Mouse (Mus musculus): ENCODE measurements around the gene Aars2. TPM values are rescaled to one million over a fixed set of nuclear protein-coding genes. Genes with fewer than 3 reads are reported as not detected.

The Aars2 gene
- polyA plus RNA-seq, 1 experiment from 2014 or later = 20.5 TPM

DNA sequence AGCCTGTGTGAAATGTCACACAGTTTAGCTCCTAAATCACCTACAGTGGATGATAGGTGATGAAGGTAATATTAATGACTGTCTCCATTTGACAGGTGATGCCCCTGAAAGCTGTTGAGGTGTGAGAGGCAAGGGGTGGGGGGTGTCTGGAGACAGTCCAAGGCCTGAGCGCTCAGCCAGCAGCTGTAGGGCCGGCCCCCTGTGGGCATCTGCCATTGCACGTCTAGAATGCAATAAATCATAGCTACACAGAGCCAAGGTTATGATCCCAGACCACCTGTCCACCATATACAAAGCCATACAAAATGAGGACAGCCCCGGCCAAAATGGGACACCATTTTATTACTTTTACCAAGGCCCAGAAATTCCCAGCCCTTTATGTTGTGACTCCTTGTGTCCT is 18.3 kb downstream of the Aars2 start:
- peaks cover 8% of the 10 kb centered on the region for H3K4me1 ChIP-seq
- H3K9me3 ChIP-seq = no peaks in the 10 kb centered on the region
- no peaks in the 10 kb centered on the region for H3K36me3 ChIP-seq (replicated peaks)
- WGBS = 81% methylated on average over 4 of the region's 4 CpGs
- no peak overlapping the region for H3K9ac ChIP-seq
- no peak overlapping the region for H3K4me2 ChIP-seq
- no peak overlapping the region for H3K4me3 ChIP-seq
- no peak for ATAC-seq (replicated peaks)
- H3K27ac ChIP-seq = no peak overlapping the region
- H3K27me3 ChIP-seq (replicated peaks) = peaks cover 12% of the 10 kb centered on the region; the same call in 1 of the 2 replicates

DNA sequence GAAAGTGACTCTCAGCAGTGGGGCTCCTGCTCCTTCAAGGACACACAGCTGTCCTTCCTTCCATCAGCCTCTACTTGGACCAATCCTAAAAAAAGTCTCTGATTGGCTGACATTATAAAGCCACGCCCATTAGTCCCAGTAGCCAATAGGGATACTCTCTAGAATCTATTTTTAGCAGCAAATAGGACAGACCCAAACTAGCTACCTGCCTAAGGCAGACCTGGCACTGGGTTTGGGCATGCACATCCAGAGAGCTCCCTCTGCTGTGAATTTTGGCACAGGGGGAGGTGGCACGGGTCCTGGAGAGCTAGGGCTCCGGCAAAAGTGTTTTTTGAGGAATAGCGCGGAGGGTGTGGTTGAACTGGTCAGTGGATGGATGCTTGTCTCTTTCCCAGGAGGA is 19.9 kb downstream of the Aars2 start:
- ATAC-seq (replicated peaks) = no peak
- no peaks in the 10 kb centered on the region for H3K9me3 ChIP-seq
- no peak overlapping the region for H3K4me2 ChIP-seq
- H3K4me1 ChIP-seq = peaks cover 8% of the 10 kb centered on the region
- H3K27ac ChIP-seq = no peak overlapping the region
- no peak overlapping the region for H3K9ac ChIP-seq
- peaks cover 15% of the 10 kb centered on the region; the same call in 1 of the 2 replicates for H3K27me3 ChIP-seq (replicated peaks)
- no peak overlapping the region for H3K4me3 ChIP-seq
- WGBS = 20% methylated on average over 5 of the region's 5 CpGs
- H3K36me3 ChIP-seq (replicated peaks) = no peaks in the 10 kb centered on the region

DNA sequence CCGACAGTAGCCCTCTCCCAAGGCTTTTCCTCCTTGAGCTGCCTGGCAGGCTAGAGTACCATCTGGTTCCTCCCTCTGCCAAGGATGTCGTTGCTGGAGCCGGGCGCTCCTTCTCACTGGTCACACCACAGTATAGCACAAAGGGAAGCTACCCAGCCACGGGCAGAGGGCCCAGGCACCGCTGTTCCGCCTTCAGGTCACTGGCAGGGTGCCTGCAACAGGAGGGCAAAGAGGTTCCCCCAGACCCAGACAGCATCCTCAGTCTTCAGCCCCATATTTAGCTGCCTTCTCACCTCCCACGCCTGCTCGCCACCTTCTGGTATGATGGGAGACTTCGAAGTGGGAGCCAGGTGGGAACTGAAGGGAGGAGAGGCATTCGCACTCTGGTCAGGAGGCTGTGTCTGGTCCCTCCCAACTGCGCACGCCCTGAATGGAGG is 23.7 kb downstream of the Aars2 start:
- H3K4me1 ChIP-seq = no peaks in the 10 kb centered on the region
- no peak overlapping the region for H3K9ac ChIP-seq
- H3K4me3 ChIP-seq = no peak overlapping the region
- no peaks in the 10 kb centered on the region for H3K36me3 ChIP-seq (replicated peaks)
- H3K9me3 ChIP-seq = no peaks in the 10 kb centered on the region
- H3K27ac ChIP-seq = no peak overlapping the region; the same call in 1 of the 2 replicates
- H3K4me2 ChIP-seq = no peak overlapping the region
- H3K27me3 ChIP-seq (replicated peaks) = peaks cover 29% of the 10 kb centered on the region
- 43% methylated on average over 13 of the region's 13 CpGs for WGBS
- ATAC-seq (replicated peaks) = peak; percentile 57; the same call in 1 of the 2 replicates

DNA sequence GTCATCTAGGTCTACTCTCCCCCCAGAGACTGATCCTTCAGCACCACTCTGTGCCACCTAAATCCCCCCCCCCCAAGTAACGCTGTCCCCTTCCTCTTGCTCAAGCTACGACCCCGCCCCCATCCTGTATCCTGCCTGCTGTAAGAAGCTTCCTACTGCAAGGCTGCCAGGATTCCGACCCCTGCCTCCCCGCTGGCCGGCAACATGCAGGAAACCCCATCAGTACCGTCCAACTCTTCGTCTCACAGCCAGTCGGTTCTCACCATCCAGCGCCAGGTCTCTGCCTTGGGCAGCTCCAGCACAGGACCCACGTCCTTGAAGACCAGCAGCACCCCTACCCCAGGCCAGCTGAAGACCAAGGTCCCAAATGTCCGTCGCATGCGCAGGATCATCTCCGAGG is 26.3 kb downstream of the Aars2 start:
- Histone ChIP-seq H3K36me3 (replicated peaks) (no peaks in the 10 kb centered on the region), H3K4me2 (no peak overlapping the region), H3K4me1 (no peaks in the 10 kb centered on the region), H3K9me3 (no peaks in the 10 kb centered on the region), H3K4me3 (no peak overlapping the region), H3K27ac (no peak overlapping the region), H3K27me3 (replicated peaks) (peaks cover 30% of the 10 kb centered on the region), H3K9ac (no peak overlapping the region)
- ATAC-seq (replicated peaks) = no peak
- WGBS = 57% methylated on average over 15 of the region's 15 CpGs

DNA sequence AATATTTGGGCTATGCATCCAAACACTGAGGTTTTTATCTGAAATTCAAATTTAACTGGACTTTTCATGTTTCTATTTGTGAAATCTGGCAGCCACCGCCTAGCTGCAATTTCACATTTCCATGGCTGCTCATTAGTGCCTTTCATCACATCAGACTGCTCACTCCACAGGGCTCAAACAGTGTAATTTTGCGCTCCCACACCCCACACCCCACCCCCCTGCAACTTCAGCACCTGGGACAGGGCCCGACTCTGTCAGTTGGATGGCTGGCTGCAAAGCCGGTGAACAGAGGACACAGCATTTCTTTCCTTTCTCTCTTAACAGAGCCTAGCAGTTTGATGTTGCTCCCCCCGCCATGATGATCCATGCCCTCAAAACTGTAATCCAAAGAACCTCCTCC is 29.6 kb downstream of the Aars2 start:
- WGBS = 14% methylated on average over 5 of the region's 5 CpGs
- H3K27me3 ChIP-seq (replicated peaks) = peaks cover 24% of the 10 kb centered on the region
- H3K27ac ChIP-seq = no peak overlapping the region
- H3K36me3 ChIP-seq (replicated peaks) = no peaks in the 10 kb centered on the region
- H3K4me2 ChIP-seq = no peak overlapping the region
- H3K4me3 ChIP-seq = no peak overlapping the region
- no peak overlapping the region for H3K9ac ChIP-seq
- H3K9me3 ChIP-seq = no peaks in the 10 kb centered on the region
- no peak for ATAC-seq (replicated peaks)
- H3K4me1 ChIP-seq = no peaks in the 10 kb centered on the region

DNA sequence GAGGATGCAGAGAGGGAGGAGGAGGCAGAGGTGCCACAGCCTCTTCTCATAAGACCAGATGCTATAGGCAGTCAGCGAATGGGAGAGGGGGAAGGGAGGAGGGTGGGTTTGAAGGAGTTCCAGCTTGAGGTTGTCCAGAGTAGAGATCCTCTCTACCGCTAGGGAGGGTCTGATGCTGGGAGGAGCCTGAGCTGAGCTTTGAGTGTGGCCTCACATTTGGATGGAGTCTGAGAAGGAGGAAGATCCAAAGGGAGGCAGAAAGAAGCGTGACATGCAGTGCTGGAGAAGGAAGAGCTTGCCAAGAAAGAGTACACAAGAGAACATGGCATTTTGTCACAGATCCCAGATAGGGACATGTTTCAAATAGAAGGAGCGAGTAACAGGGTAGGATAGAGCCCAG is 31.8 kb downstream of the Aars2 start:
- Histone ChIP-seq H3K36me3 (replicated peaks) (no peaks in the 10 kb centered on the region), H3K4me3 (no peak overlapping the region), H3K27ac (no peak overlapping the region), H3K4me1 (no peaks in the 10 kb centered on the region), H3K9ac (no peak overlapping the region), H3K9me3 (no peaks in the 10 kb centered on the region), H3K27me3 (replicated peaks) (peaks cover 20% of the 10 kb centered on the region), H3K4me2 (no peak overlapping the region)
- no peak for ATAC-seq (replicated peaks)
- 59% methylated on average over 4 of the region's 4 CpGs for WGBS

DNA sequence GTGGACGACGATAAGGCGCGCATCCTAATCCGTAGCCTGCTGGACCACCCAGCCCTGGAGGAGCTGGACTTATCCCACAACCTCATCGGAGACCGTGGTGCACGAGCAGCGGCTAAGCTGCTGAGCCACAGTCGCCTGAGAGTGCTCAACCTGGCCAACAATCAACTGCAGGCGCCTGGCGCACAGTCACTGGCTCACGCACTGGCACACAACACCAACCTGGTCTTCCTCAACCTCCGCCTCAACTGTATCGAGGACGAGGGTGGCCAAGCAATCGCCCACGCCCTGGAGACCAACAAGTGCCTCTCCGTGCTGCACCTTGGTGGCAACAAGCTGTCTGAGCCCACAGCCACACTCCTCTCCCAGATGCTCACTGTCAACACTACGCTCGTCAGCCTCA is 33.0 kb downstream of the Aars2 start:
- peaks cover 14% of the 10 kb centered on the region for H3K27me3 ChIP-seq (replicated peaks)
- no peak overlapping the region for H3K27ac ChIP-seq
- no peaks in the 10 kb centered on the region for H3K9me3 ChIP-seq
- H3K4me1 ChIP-seq = peaks cover 8% of the 10 kb centered on the region
- H3K9ac ChIP-seq = no peak overlapping the region
- no peak overlapping the region for H3K4me2 ChIP-seq
- no peak for ATAC-seq (replicated peaks)
- 83% methylated on average over 21 of the region's 21 CpGs for WGBS
- no peaks in the 10 kb centered on the region; the same call in 1 of the 2 replicates for H3K36me3 ChIP-seq (replicated peaks)
- H3K4me3 ChIP-seq = no peak overlapping the region

DNA sequence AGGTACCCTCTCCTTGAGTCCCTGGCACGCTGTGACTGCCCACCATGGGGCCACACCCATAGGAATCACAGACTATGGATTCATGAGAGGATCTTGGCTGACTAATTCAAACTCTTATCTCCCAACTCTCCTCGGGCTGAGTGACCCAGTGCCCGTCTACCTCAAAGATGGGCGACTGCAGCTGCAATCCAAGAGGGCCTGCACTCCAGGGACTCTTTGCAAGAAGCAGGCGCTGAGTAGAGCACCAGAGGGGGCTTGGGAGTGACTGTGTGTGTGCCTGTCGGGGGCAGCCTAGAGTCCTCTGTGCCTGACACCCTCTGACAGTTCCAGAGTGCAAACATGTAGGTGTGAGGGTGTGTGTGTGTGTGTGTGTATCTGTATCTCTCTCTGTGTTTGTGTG is 35.5 kb downstream of the Aars2 start:
- Histone ChIP-seq H3K27ac (no peak overlapping the region), H3K36me3 (replicated peaks) (peaks cover 15% of the 10 kb centered on the region), H3K4me2 (no peak overlapping the region), H3K4me3 (no peak overlapping the region), H3K27me3 (replicated peaks) (peaks cover 20% of the 10 kb centered on the region), H3K4me1 (peaks cover 21% of the 10 kb centered on the region), H3K9me3 (no peaks in the 10 kb centered on the region), H3K9ac (no peak overlapping the region)
- 40% methylated on average over 6 of the region's 6 CpGs for WGBS
- ATAC-seq (replicated peaks) = no peak

DNA sequence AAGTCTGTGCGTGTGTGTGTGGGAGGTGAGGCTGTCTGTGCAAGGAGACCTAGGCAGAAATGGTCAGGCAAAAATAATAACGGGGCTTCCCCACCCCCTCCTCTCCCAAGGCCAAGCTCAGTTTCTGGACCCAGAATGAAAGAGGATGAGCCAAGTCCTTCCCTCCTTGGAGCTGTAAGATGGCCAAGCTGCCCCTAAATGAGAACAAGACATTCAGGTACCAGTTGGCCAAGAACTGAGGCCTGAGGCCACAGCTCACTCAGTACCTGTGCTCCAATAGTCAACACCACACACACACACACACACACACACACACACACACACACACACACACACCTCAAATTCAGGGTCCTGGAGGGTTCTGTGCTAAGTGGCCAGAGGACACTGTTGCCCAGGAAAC is 36.1 kb downstream of the Aars2 start:
- Histone ChIP-seq H3K9ac (no peak overlapping the region), H3K4me2 (no peak overlapping the region), H3K27me3 (replicated peaks) (peaks cover 24% of the 10 kb centered on the region), H3K27ac (no peak overlapping the region), H3K36me3 (replicated peaks) (peaks cover 15% of the 10 kb centered on the region), H3K9me3 (no peaks in the 10 kb centered on the region), H3K4me3 (no peak overlapping the region), H3K4me1 (peaks cover 27% of the 10 kb centered on the region)
- no peak for ATAC-seq (replicated peaks)
- WGBS = 68% methylated on average over 2 of the region's 2 CpGs

DNA sequence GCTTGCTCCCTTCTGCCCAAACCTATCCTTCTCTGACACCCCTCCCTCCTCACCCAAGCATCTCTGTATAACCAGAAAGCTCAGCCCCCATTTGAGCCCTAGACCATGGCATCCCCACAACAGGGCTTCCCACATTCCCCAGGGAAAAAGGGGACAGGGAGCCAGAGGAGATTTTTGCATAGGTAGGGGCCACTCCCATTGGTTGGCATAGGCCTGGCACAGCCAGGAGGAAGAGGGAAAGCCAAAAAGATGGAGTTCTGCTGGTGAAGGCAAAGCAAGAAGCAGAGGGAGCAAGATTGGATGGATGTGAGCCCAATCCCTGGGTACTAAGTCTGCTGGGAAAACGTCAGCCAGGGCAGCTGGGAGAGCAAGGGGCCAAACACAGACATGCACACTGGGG is 36.5 kb downstream of the Aars2 start:
- no peak overlapping the region for H3K4me3 ChIP-seq
- H3K4me1 ChIP-seq = peaks cover 31% of the 10 kb centered on the region
- H3K9ac ChIP-seq = no peak overlapping the region
- no peak for ATAC-seq (replicated peaks)
- H3K36me3 ChIP-seq (replicated peaks) = peaks cover 15% of the 10 kb centered on the region
- 54% methylated on average over 1 of the region's 1 CpGs for WGBS
- H3K27ac ChIP-seq = no peak overlapping the region
- H3K27me3 ChIP-seq (replicated peaks) = peaks cover 25% of the 10 kb centered on the region
- no peaks in the 10 kb centered on the region for H3K9me3 ChIP-seq
- no peak overlapping the region for H3K4me2 ChIP-seq

DNA sequence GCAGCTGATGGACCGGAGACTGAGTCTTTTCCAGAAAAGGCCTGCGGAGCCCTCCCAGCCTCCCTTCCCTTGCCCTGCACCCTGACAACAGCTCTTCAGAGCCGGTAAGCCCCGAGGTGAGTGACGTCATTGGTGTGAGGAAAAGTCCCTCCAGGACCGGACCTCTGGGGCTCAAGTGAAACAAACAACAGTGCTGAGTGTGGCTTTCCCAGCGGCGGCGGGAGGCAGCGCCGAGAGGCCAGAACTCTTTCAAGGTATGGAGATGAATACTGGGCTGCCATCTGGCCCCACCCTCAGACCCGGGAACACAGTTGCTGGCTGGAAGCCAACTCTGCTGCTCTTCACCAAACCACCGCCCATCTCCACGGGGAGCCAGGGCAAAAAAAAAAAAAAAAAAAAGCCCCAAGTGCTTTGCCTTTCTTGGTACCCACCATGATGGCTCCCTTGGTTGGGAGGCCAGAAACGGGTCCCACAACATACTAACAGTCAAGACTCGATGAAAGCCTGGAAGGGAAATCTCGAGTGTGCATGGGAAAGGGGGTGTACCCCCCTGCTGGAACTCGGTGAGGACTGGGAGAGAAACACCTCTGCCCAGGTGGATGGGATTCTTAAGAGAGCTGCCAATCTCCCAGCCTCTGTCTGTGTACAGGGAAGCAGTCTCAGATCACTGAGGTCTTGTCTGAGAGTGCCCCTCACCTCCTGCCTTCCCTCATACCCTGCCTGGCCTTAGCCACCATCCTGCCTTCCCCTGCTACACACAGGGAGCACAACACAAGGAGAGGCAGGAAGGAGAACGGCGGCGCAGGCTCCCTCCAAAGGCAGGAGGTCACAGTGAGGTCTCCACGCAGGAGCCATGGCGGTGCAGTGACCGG is 37.6 kb downstream of the Aars2 start:
- ATAC-seq (replicated peaks) = no peak
- Histone ChIP-seq H3K4me2 (no peak overlapping the region), H3K36me3 (replicated peaks) (peaks cover 15% of the 10 kb centered on the region), H3K9ac (no peak overlapping the region), H3K9me3 (no peaks in the 10 kb centered on the region), H3K4me3 (no peak overlapping the region), H3K27me3 (replicated peaks) (peaks cover 25% of the 10 kb centered on the region), H3K4me1 (peaks cover 35% of the 10 kb centered on the region), H3K27ac (no peak overlapping the region)
- WGBS = 13% methylated on average over 24 of the region's 24 CpGs

DNA sequence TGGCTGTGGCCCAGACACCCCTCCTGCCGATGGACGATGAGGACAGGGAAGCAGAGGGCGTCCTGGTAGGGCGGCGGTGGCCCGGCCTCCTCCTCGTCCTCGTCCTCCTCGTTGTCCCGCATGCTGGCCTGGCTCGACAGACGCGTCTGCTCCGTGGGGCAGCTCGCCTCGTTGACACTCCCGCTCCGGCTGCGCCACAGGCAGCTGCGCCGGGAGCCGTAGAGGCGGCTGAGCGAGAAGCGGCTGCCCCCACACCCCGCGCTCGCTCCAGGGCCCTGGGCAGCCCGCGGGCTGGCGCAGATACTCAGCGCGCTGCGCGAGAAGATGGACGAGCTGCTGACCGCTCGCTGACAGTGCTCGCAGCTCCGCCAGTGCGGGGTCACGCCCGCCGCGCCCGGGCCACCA is 38.2 kb downstream of the Aars2 start:
- Histone ChIP-seq H3K9me3 (no peaks in the 10 kb centered on the region), H3K27me3 (replicated peaks) (peaks cover 21% of the 10 kb centered on the region), H3K4me3 (peak overlapping the region; percentile 1; the same call in 1 of the 2 replicates), H3K4me1 (peaks cover 36% of the 10 kb centered on the region), H3K9ac (no peak overlapping the region), H3K36me3 (replicated peaks) (peaks cover 15% of the 10 kb centered on the region), H3K27ac (no peak overlapping the region), H3K4me2 (peak overlapping the region; percentile 15)
- no peak for ATAC-seq (replicated peaks)
- 6% methylated on average over 46 of the region's 46 CpGs for WGBS
